8 mouse cellular contexts compared by ENCODE assay signal in genomic region chr9:97068201-97069095, GRCm38 (mm10). TPM values are rescaled to one million over a fixed set of nuclear protein-coding genes. Genes with fewer than 3 reads are reported as not detected.
A peak's percentile ranks its signal among the peaks of the same experiment; 100 is the strongest.
DNase-seq lines count a peak whose midpoint lies in the region; ATAC-seq lines count a peak whose summit lies in the region.

No protein-coding gene starts in this region.

- H3K27ac ChIP-seq in intestine, embryonic 14.5 days (ENCODE audit: low read depth) = no peak overlapping the region

- no peaks in the 10 kb centered on the region for H3K27me3 ChIP-seq in intestine, embryonic 14.5 days (replicated peaks; ENCODE audit: control insufficient read depth, insufficient read depth, low read length)

- H3K4me1 ChIP-seq in intestine, embryonic 14.5 days (replicated peaks; ENCODE audit: control insufficient read depth, insufficient read depth, low read length) = peaks cover 7% of the 10 kb centered on the region; the same call in 1 of the 2 replicates

- no peak overlapping the region for H3K4me2 ChIP-seq in intestine, embryonic 14.5 days (ENCODE audit: low read length)

- peak; percentile 99 for ATAC-seq in common myeloid progenitor, adult 5-6 weeks (replicated peaks; ENCODE audit: low read depth, poor library complexity, severe bottlenecking)
- ATAC-seq in intestine, embryonic 14.5 days (replicated peaks; ENCODE audit: low FRiP score, low TSS enrichment, low read depth) = peak; percentile 72
- peak; percentile 99 for ATAC-seq in megakaryocyte progenitor cell, adult 5-6 weeks (replicated peaks; ENCODE audit: poor library complexity)

- H3K36me3 ChIP-seq in intestine, embryonic 14.5 days (ENCODE audit: control insufficient read depth, insufficient read depth, low read length) = peaks cover 15% of the 10 kb centered on the region; the same call in 1 of the 2 replicates

- H3K4me3 ChIP-seq in intestine, embryonic 14.5 days (ENCODE audit: low read depth, low read length) = no peak overlapping the region

- no peak overlapping the region for H3K9ac ChIP-seq in intestine, embryonic 14.5 days (ENCODE audit: low read length)

- peak; percentile 81 for DNase-seq in adipocyte (ENCODE audit: low spot score)
- peak; percentile 87 for DNase-seq in gastrocnemius, postnatal 10 days
- peak; percentile 91 for DNase-seq in intestine, embryonic 14.5 days (ENCODE audit: low spot score)
- DNase-seq in left cerebral cortex, adult 8-10 months (ENCODE audit: low spot score in 2 of 2) = peak; percentile 48 to 65
- peak; percentile 87 to 91 for DNase-seq in right cerebral cortex, postnatal 10 days (ENCODE audit: low spot score in 2 of 2)
- DNase-seq in yolk sac, embryonic 10.5 days (ENCODE audit: low spot score) = peak; percentile 76

- WGBS in intestine, embryonic 14.5 days = 55% methylated on average over 9 of the region's 9 CpGs

- H3K9me3 ChIP-seq in intestine, embryonic 14.5 days (ENCODE audit: control insufficient read depth, low read length) = no peaks in the 10 kb centered on the region

RNA-seq across cellular contexts. Expression of gene Slc25a36, which starts 42.5 kb away (rescaled TPM):
- total RNA-seq in common myeloid progenitor, adult 5-6 weeks (2017) = 69.7 and 71.9 TPM in 2 replicates
- 10 to 100 TPM; 45.3 to 63.2 TPM for total RNA-seq in gastrocnemius, postnatal 10 days (2021)
- polyA plus RNA-seq in intestine, embryonic 14.5 days (2014; fragmentation: Nextera tagmentation; extraction: Ambion mirVana) = 96.7 and 105 TPM in 2 replicates
- 10 to 100 TPM; 69.7 to 75.4 (median 72.6) TPM for total RNA-seq in left cerebral cortex, adult 8-10 months (2022)
- 60.7 and 64.4 TPM in 2 replicates for total RNA-seq in megakaryocyte progenitor cell, adult 5-6 weeks (2015)
- total RNA-seq in megakaryocyte progenitor cell, adult 5-6 weeks (2017) = 43.8 and 57.5 TPM in 2 replicates

RNA-seq across cellular contexts. Expression of gene Spsb4, which starts 49.8 kb away (rescaled TPM):
- 0.78 and 2.0 TPM in 2 replicates for total RNA-seq in common myeloid progenitor, adult 5-6 weeks (2017)
- 1 to 10 TPM; 5.6 to 7.8 TPM for total RNA-seq in gastrocnemius, postnatal 10 days (2021)
- 28.3 and 33.2 TPM in 2 replicates for polyA plus RNA-seq in intestine, embryonic 14.5 days (2014; fragmentation: Nextera tagmentation; extraction: Ambion mirVana)
- 1 to 10 TPM; 3.7 to 5.1 (median 4.4) TPM for total RNA-seq in left cerebral cortex, adult 8-10 months (2022)
- total RNA-seq in megakaryocyte progenitor cell, adult 5-6 weeks (2015) = 2.7 and 4.2 TPM in 2 replicates
- total RNA-seq in megakaryocyte progenitor cell, adult 5-6 weeks (2017) = 2.0 and 2.5 TPM in 2 replicates
